Mouse (Mus musculus): ENCODE measurements at regions not wholly inside any gene's neighbourhood (a gene's known extent, or its start where the extent isn't known, plus 50 kb on each side); places are given as distances from the start of the nearest gene placed in this dataset.

DNA sequence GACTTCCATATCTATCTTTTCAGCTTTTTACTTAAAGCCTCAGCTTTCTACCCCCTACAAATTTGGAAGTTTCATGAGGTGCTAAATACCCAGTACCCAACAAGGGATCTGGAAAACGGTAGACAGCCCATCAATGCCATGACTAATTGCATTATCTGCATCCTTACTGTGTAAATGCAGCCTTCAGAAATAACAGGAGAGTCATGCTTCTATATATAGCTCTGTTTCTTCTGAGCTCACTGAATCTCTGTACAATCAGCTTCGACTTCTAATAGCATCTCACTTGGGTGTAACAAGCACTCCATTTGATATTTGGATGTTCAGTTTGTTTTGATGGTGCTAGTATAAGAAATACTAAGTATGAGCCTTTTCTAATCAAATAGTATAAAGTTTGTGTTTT lies 120.7 kb downstream of the Tmsb4x start:
- H3K4me2 ChIP-seq: no peak overlapping the region
- H3K9ac ChIP-seq: no peak overlapping the region
- no peaks in the 10 kb centered on the region for H3K9me3 ChIP-seq
- no peaks in the 10 kb centered on the region for H3K4me1 ChIP-seq
- no peak overlapping the region for H3K27ac ChIP-seq
- ATAC-seq (ENCODE audit: borderline replicate concordance, extremely low read depth, low FRiP score, low TSS enrichment): no peak
- no peaks in the 10 kb centered on the region for H3K27me3 ChIP-seq
- WGBS: 33% methylated on average over 2 of the region's 2 CpGs
- H3K36me3 ChIP-seq: no peaks in the 10 kb centered on the region
- no peak overlapping the region for H3K4me3 ChIP-seq

DNA sequence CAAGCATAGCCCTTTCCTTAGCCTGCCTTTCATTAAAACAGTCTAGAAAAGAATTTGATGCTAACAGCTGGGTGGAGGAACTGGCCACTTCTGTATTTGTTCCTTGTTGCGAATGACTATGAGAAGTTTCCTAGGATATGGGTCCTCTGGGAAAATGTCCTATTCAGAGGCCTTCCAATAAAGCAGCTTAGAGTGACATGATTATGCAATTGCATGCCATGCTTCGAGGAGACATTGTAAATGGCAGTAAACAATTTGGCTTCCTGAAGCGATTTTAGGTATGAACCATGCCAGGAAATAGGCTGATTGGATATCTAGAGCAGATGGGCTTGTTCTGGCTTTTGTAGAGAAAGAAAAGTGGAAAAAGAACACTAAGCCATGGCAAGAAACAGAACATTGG lies 128.3 kb downstream of the Tmsb4x start:
- no peaks in the 10 kb centered on the region for H3K36me3 ChIP-seq
- H3K4me1 ChIP-seq: no peaks in the 10 kb centered on the region
- no peak for ATAC-seq (ENCODE audit: borderline replicate concordance, extremely low read depth, low FRiP score, low TSS enrichment)
- no peak overlapping the region for H3K4me2 ChIP-seq
- H3K9me3 ChIP-seq: no peaks in the 10 kb centered on the region
- no peak overlapping the region for H3K9ac ChIP-seq
- no peak overlapping the region for H3K27ac ChIP-seq
- WGBS: 62% methylated on average over 3 of the region's 3 CpGs
- H3K4me3 ChIP-seq: no peak overlapping the region
- 0 out of 2 replicates have a peak, but pooled peaks cover 4% of the 10 kb centered on the region for H3K27me3 ChIP-seq

DNA sequence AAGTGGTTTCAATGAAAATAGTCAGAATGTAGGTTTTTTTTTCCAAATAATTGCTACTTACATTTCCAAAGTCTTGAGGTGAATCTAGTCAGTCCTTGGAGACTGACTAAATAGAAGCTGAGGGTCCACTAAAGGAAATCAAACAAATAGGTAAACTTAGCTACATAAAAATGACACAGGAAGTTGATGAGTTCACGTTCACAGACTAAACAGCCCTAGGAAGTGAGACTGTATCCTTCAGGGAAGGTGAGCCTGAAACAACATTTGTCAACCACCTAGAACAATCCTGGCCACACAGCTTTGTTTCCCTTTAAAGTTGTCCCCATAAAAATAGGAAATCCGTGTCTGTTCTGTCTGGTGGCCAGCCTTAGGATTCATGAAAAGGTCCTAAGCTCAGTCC lies 140.0 kb downstream of the Tmsb4x start:
- no peak for ATAC-seq (ENCODE audit: borderline replicate concordance, extremely low read depth, low FRiP score, low TSS enrichment)
- Histone ChIP-seq H3K4me1 (no peaks in the 10 kb centered on the region), H3K36me3 (no peaks in the 10 kb centered on the region), H3K27ac (no peak overlapping the region), H3K9ac (no peak overlapping the region), H3K9me3 (no peaks in the 10 kb centered on the region), H3K27me3 (peaks cover 6% of the 10 kb centered on the region; the same call in 1 of the 2 replicates), H3K4me2 (no peak overlapping the region), H3K4me3 (no peak overlapping the region)
- 49% methylated on average over 2 of the region's 2 CpGs for WGBS

DNA sequence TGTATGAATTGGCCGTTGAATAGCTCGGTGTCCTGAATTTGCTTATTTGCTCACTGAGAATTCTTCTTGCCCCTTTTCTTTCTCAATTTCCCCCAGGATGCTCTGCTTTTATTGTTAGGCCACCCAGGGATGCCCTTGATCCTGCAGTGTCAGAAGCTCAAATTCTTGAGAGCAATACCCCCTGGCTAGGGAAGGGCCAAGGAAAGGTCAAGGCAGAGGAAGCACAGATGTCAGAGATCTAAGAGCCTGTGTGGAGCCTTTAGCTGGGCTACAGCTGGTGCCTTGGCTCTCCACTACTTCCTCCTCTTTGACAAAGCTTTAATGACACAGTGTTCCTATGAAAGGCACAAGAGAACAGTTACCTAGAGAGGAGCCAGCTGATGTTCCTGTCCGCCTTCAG lies 141.2 kb downstream of the Tmsb4x start:
- no peaks in the 10 kb centered on the region for H3K36me3 ChIP-seq
- no peak for ATAC-seq (ENCODE audit: borderline replicate concordance, extremely low read depth, low FRiP score, low TSS enrichment)
- H3K4me2 ChIP-seq: no peak overlapping the region
- no peaks in the 10 kb centered on the region for H3K9me3 ChIP-seq
- 80% methylated on average over 3 of the region's 3 CpGs for whole genome bisulfite sequencing
- no peak overlapping the region for H3K4me3 ChIP-seq
- no peak overlapping the region for H3K9ac ChIP-seq
- H3K27ac ChIP-seq: no peak overlapping the region
- H3K4me1 ChIP-seq: no peaks in the 10 kb centered on the region
- H3K27me3 ChIP-seq: peaks cover 6% of the 10 kb centered on the region; the same call in 1 of the 2 replicates

GRCm38 (mm10) chrX:167063881-167064280 lies 145.2 kb downstream of the Tmsb4x start:
- no peak for ATAC-seq (ENCODE audit: borderline replicate concordance, extremely low read depth, low FRiP score, low TSS enrichment)
- no peak overlapping the region for H3K4me3 ChIP-seq
- no peak overlapping the region for H3K4me2 ChIP-seq
- no peaks in the 10 kb centered on the region for H3K27me3 ChIP-seq
- no peaks in the 10 kb centered on the region for H3K9me3 ChIP-seq
- 42% methylated on average over 4 of the region's 4 CpGs for WGBS
- H3K4me1 ChIP-seq: no peaks in the 10 kb centered on the region
- H3K36me3 ChIP-seq: no peaks in the 10 kb centered on the region
- no peak overlapping the region for H3K27ac ChIP-seq
- H3K9ac ChIP-seq: no peak overlapping the region

GRCm38 (mm10) chrX:167052456-167052855 lies 156.7 kb downstream of the Tmsb4x start:
- H3K4me3 ChIP-seq: no peak overlapping the region
- H3K36me3 ChIP-seq: no peaks in the 10 kb centered on the region
- H3K27ac ChIP-seq: no peak overlapping the region
- H3K9ac ChIP-seq: no peak overlapping the region
- no peaks in the 10 kb centered on the region for H3K4me1 ChIP-seq
- H3K27me3 ChIP-seq: no peaks in the 10 kb centered on the region
- no peak overlapping the region for H3K4me2 ChIP-seq
- H3K9me3 ChIP-seq: no peaks in the 10 kb centered on the region
- WGBS: 77% methylated on average over 10 of the region's 10 CpGs
- ATAC-seq (ENCODE audit: borderline replicate concordance, extremely low read depth, low FRiP score, low TSS enrichment): no peak

DNA sequence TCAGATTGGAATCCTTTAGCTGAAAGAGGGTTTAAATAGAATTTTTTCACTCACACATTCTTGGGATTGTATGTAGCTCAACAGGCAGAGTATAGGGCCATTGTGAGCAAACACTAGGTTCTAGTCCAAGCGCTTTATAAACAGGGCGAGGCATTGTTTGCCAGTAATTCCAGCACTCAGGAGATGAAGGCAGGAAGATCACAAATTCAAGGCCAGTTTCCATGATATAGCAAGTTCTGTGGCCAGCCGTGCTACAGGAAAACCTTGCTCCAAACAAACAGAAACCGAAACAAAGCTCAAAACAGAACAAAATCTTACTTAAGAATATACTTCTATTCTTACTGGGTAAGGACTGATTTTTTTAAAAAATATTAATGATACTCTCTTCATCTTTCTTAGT lies 159.0 kb downstream of the Tmsb4x start:
- Histone ChIP-seq H3K9ac (no peak overlapping the region), H3K4me3 (no peak overlapping the region), H3K4me1 (no peaks in the 10 kb centered on the region), H3K9me3 (no peaks in the 10 kb centered on the region), H3K4me2 (no peak overlapping the region), H3K27ac (peak overlapping the region; percentile 47; the same call in 1 of the 2 replicates), H3K36me3 (no peaks in the 10 kb centered on the region), H3K27me3 (no peaks in the 10 kb centered on the region)
- no peak for ATAC-seq (ENCODE audit: borderline replicate concordance, extremely low read depth, low FRiP score, low TSS enrichment)
- 62% methylated on average over 4 of the region's 4 CpGs for WGBS

DNA sequence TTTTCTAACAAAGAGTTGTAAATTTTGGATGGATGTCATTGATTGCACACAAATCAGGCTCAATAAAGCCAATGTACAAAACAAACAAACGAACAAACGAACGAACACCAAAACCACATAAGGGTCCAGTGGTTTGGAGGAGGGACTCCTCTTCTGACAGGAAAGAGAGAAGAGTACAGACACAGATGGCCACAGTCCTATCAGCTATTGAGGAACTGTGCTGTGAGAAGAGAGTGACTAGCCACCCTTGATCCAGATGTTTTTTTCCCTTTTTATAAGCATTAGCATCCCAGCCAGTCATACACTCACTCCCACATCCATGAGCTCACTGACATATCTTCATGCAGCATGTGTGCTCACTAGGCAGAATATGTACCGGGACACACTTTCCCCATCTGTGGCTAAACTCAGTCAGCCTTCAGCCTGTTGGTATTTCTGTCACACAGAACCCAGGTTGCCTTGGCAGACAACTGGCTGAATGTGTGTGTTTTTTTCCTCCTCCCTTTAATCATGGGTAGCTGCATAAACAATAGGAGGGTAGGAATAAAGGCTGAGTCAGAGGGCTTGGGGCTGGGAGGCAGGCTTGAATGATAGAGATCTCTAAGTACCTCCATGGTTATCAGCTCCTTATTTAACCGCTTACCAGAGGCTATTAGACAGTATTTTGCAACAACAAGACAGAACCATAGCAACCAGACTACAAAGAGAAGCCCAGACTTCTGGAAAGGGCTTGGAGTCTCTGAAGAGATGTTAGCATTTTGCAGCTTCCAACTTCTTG lies 159.7 kb downstream of the Tmsb4x start:
- H3K4me3 ChIP-seq: no peak overlapping the region
- no peaks in the 10 kb centered on the region for H3K36me3 ChIP-seq
- 65% methylated on average over 5 of the region's 5 CpGs for WGBS
- H3K27ac ChIP-seq: peak overlapping the region; percentile 47
- H3K9me3 ChIP-seq: no peaks in the 10 kb centered on the region
- H3K9ac ChIP-seq: no peak overlapping the region
- no peak overlapping the region for H3K4me2 ChIP-seq
- H3K4me1 ChIP-seq: no peaks in the 10 kb centered on the region
- ATAC-seq (ENCODE audit: borderline replicate concordance, extremely low read depth, low FRiP score, low TSS enrichment): no peak
- H3K27me3 ChIP-seq: no peaks in the 10 kb centered on the region; the same call in 1 of the 2 replicates

GRCm38 (mm10) chrX:167037971-167038370 lies 171.1 kb downstream of the Tmsb4x start:
- ATAC-seq (ENCODE audit: borderline replicate concordance, extremely low read depth, low FRiP score, low TSS enrichment): no peak
- Histone ChIP-seq H3K27me3 (no peaks in the 10 kb centered on the region; the same call in 1 of the 2 replicates), H3K27ac (no peak overlapping the region), H3K4me2 (no peak overlapping the region), H3K9ac (no peak overlapping the region), H3K36me3 (no peaks in the 10 kb centered on the region), H3K9me3 (no peaks in the 10 kb centered on the region), H3K4me3 (no peak overlapping the region), H3K4me1 (no peaks in the 10 kb centered on the region)

DNA sequence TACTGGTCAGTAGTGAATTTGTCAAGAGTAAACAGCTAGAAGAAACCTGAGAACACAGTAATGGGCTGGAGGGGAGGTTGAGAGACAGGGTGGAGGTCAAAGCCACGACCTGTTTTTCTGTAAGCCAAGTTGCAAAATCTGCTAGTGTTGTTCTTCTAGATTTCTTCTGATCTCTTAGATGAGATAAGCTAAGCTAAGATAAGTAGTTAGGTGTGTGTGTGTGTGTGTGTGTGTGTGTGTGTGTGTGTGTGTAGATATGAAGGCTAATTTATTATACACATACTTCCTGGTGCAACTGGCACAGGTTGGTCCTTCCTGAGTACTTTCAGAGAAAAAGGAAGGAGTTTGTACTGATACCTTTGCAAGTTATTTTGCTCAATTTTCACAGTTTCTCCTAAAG lies 172.8 kb downstream of the Tmsb4x start:
- H3K4me2 ChIP-seq: no peak overlapping the region
- no peak overlapping the region for H3K9ac ChIP-seq
- H3K4me1 ChIP-seq: no peaks in the 10 kb centered on the region
- no peak overlapping the region for H3K4me3 ChIP-seq
- no peaks in the 10 kb centered on the region for H3K9me3 ChIP-seq
- 22% methylated on average over 1 of the region's 1 CpGs for WGBS
- H3K27me3 ChIP-seq: no peaks in the 10 kb centered on the region
- H3K27ac ChIP-seq: no peak overlapping the region
- ATAC-seq (ENCODE audit: borderline replicate concordance, extremely low read depth, low FRiP score, low TSS enrichment): no peak
- H3K36me3 ChIP-seq: no peaks in the 10 kb centered on the region

GRCm38 (mm10) chrX:167035639-167036038 lies 173.5 kb downstream of the Tmsb4x start:
- Histone ChIP-seq H3K27me3 (no peaks in the 10 kb centered on the region), H3K36me3 (no peaks in the 10 kb centered on the region), H3K9me3 (no peaks in the 10 kb centered on the region), H3K4me1 (no peaks in the 10 kb centered on the region), H3K9ac (no peak overlapping the region), H3K4me3 (no peak overlapping the region), H3K27ac (no peak overlapping the region), H3K4me2 (no peak overlapping the region)
- no peak for ATAC-seq (ENCODE audit: borderline replicate concordance, extremely low read depth, low FRiP score, low TSS enrichment)

GRCm38 (mm10) chrX:167033091-167033490 lies 176.0 kb downstream of the Tmsb4x start:
- peak overlapping the region; percentile 53 for H3K27ac ChIP-seq
- no peak for ATAC-seq (ENCODE audit: borderline replicate concordance, extremely low read depth, low FRiP score, low TSS enrichment)
- no peak overlapping the region for H3K9ac ChIP-seq
- H3K27me3 ChIP-seq: no peaks in the 10 kb centered on the region
- H3K9me3 ChIP-seq: no peaks in the 10 kb centered on the region
- H3K4me2 ChIP-seq: no peak overlapping the region
- WGBS: 73% methylated on average over 2 of the region's 2 CpGs
- H3K4me1 ChIP-seq: no peaks in the 10 kb centered on the region
- no peaks in the 10 kb centered on the region for H3K36me3 ChIP-seq
- no peak overlapping the region for H3K4me3 ChIP-seq

DNA sequence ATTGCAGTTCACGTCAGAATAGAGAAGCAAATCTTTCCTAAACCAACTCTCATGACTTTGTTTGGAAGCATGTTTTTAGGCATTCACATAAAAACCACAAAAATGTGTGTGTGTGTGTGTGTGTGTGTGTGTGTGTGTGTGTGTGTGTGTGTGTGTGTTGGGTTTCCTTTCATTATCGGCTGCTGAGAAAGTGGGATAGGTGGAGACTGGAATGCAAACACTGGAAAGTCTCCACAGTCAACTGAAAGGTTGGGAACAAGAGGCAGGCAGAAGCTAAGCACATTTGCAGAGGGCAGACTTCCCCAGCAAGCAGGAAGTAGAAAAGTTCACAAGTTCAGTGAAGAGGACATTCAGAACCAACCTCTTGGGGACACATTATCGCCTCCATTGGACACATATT lies 176.5 kb downstream of the Tmsb4x start:
- ATAC-seq (ENCODE audit: borderline replicate concordance, extremely low read depth, low FRiP score, low TSS enrichment): no peak
- no peaks in the 10 kb centered on the region for H3K4me1 ChIP-seq
- no peak overlapping the region for H3K9ac ChIP-seq
- H3K4me2 ChIP-seq: no peak overlapping the region
- no peaks in the 10 kb centered on the region for H3K9me3 ChIP-seq
- peak overlapping the region; percentile 53 for H3K27ac ChIP-seq
- WGBS: 32% methylated on average over 3 of the region's 3 CpGs
- no peaks in the 10 kb centered on the region for H3K36me3 ChIP-seq
- H3K27me3 ChIP-seq: no peaks in the 10 kb centered on the region
- H3K4me3 ChIP-seq: no peak overlapping the region
